Mouse (Mus musculus): ENCODE results near the gene AI481877.
"Not testable (repeated sequence)": the region's sequence is repeated elsewhere in the genome, so short reads cannot be mapped to it uniquely, and the experiment has no call there.

AI481877 gene

DNA sequence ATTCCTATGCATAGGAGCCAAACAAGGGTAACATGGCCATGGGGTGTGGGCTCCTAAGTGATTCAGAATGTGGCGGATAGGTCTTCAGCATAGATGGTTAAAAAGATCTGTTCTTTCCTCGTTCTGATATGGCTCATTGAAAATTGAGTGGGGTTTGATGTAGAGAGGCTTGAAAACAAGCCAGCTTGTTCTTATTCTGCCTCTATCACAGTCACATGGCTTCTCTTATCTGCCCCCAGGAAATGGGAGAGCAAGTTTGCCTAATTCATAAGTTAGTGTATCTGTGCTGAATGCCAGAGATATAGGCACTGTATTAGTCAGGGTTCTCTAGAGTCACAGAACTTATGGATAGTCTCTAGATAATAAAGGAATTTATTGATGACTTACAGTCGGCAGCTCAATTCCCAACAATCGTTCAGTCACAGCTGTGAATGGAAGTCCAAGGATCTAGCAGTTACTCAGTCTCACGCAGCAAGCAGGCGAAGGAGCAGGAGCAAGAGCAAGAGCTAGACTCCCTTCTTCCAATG is at the start of gene AI481877:
TSS of gene AI481877 (minus strand) at position 477 of the 527 bp plus-strand sequence.
- not testable (repeated sequence) for DNase-seq (ENCODE audit: low read depth, low spot score)

DNA sequence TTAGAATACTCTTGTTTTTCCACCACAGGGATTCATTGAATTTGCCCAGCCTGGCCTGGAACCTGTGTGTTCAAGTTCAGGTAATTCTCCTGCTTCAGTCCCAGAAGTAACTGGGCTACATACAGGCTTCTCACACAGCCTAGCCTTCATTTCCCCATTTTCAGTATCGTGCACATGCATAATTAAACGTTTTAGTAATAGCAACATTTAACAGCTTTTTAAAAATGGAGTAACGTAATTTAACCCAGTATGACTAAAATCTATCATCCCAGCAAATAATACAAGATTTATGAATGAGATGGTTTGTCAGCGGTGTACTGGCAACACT is 49.7 kb upstream of the AI481877 start:
- no peak for DNase-seq (ENCODE audit: low read depth, low spot score)

DNA sequence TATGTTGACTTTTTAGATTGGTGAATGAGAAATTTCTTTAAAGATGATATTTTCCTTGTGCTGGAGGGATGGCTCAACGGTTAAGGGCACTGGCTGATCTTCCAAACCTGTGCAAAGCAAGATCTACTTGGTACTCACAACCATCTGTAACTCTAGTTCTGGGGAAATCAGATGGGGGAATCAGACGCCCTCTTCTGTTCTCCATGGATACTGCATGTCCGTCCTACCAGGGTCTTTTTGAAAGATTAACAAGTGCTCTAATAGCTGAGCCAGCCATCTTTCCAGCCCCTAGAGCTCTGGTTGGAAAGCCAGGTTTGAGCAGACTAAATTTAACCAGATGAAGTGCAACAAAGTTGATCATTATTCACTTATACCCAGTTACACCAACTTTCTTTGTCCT is 48.5 kb upstream of the AI481877 start:
- no peak for DNase-seq (ENCODE audit: low read depth, low spot score)

DNA sequence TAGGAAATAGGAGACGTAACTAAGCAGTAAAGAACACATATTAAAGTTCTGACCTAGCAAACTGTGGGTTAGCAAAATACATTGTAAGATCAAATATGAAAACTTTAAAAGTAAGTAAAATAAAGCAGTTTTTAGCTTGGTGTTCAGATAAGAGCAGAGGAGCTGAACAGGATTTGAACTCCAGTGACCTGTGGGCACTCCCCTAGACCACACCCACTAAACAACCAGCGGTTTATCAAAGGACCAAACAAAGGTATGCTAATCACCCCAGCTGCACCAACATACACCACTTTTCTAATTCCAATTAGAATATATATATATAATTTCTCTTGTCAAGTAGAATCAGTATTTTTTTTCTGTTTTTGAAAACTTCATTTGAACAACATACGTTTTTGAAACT is 46.9 kb upstream of the AI481877 start:
- no peak for DNase-seq (ENCODE audit: low read depth, low spot score)

DNA sequence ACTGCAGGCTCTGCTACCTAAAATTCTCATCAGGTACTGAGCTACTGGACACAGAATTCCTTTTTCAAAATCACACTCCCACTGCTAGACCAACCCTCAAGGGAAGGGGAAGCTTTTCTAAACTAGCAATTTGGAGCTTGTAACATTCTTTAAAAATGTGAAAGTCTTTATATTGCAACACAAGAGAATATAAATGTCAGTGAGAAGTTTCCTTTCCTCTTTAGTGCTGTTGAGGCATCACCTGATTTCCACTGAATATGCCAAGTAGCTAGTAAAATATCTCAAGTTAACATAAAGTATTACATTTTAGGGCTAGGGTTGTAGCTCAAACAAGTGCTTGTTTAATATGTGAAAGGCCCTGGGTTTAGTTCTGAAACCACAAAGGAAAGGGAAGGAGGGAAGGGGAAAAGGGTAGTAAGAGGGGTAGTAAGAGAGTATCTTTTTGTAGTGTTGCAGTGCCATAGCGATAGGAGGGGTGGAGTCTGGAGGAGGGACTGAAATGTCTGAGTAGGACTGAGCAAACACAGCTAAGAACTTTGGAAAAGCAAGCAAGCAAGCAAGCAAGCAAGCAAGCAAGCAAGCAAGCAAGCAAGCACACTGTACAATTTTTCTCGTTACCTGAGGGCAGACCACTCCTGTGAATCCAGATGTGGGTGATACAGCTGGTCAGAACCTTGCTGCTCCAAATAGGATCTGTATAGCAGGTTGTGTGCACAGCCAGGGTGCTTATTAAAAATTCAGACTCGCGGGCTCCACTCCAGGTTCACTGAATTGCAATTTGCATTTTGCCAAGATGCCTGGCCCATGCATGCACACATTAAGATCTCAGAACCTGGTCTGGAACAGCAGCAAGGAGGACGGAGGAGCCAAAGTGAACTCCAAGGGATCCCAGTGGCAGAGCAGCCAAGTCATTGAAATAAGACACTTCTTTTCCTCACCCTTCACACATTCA is 42.8 kb upstream of the AI481877 start:
- no peak for DNase-seq (ENCODE audit: low read depth, low spot score)

- no peak for DNase-seq (ENCODE audit: low read depth, low spot score)
Measured at GRCm38 (mm10) chr4:59177566-59177965, 38.8 kb upstream of the AI481877 start.

GRCm38 (mm10) chr4:59175929-59176328 is 37.1 kb upstream of the AI481877 start:
- DNase-seq (ENCODE audit: low read depth, low spot score), result no peak

DNA sequence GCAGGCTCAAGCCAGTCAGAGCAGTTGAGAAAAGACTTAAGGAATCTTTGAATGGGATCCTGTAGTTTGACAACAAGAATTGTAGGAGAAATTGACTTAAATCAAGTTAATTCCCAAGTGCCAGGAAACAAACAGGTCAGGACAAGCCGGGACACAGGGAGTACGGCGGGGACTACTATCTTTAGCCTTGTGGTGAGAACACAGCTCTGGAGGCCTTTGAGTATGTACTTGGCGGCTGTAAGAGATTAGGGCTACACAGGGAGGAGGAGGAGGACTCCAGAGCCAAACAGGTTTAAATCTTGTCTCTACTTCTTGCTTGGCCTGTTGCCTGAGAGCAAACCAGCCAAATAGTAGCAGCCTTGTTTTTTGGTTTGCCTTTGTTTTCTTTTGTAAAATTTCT is 36.2 kb upstream of the AI481877 start:
- no peak for DNase-seq (ENCODE audit: low read depth, low spot score)

GRCm38 (mm10) chr4:59173181-59173922 is 34.6 kb upstream of the AI481877 start:
- DNase-seq (ENCODE audit: low read depth, low spot score), result no peak

DNA sequence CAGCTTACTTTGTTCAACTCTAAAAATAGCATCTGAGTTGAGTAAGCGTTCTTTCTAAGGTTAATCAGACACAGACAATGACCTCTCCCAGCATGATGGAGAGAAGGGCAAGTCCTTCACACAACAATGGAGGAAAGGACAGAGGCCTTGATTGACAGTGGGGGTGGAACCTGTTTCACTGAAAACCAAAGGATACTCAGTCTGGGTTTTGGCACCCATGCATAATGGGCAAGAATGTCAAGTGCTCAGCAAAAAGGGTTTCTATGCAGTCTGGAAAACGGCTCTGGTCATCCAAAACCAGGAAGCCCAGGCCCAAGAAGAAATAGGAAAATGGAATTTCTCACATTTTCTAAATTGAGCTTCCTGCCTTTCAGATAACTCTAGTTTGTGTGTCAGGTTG is 33.8 kb upstream of the AI481877 start:
- no peak for DNase-seq (ENCODE audit: low read depth, low spot score)

DNA sequence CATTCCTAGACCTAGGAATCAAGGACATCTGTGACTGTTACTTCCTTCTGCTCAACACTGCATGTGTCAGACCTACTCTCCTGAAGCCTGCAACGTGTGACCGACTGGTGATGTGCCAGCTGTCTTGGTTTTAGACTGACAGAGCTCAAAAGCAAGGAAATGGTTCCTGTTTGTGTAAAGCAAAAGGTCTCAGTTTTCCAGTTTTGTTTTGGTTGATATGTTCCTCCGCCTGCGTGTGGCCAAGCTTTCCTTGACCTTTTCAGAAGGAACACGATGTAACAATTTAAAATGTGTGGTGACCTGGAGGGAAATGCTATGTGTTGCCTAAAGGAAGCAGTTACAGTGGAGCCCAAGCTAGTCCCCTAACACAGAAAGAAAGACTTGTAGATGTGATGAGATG is 31.2 kb upstream of the AI481877 start:
- DNase-seq (ENCODE audit: low read depth, low spot score), result no peak

GRCm38 (mm10) chr4:59167251-59167847 is 28.6 kb upstream of the AI481877 start:
- DNase-seq (ENCODE audit: low read depth, low spot score), result no peak

GRCm38 (mm10) chr4:59164034-59164433 is 25.3 kb upstream of the AI481877 start:
- DNase-seq (ENCODE audit: low read depth, low spot score), result no peak

GRCm38 (mm10) chr4:59160959-59161670 is 22.3 kb upstream of the AI481877 start:
- DNase-seq (ENCODE audit: low read depth, low spot score), result no peak

- no peak for DNase-seq (ENCODE audit: low read depth, low spot score)
Measured at GRCm38 (mm10) chr4:59160289-59160688, 21.5 kb upstream of the AI481877 start.

- DNase-seq (ENCODE audit: low read depth, low spot score), result no peak
Measured at GRCm38 (mm10) chr4:59157654-59158053, 18.9 kb upstream of the AI481877 start.

- no peak for DNase-seq (ENCODE audit: low read depth, low spot score)
Measured at GRCm38 (mm10) chr4:59156897-59157592, 18.3 kb upstream of the AI481877 start.

- DNase-seq (ENCODE audit: low read depth, low spot score), result no peak
Measured at GRCm38 (mm10) chr4:59151953-59152352, 13.2 kb upstream of the AI481877 start.

DNA sequence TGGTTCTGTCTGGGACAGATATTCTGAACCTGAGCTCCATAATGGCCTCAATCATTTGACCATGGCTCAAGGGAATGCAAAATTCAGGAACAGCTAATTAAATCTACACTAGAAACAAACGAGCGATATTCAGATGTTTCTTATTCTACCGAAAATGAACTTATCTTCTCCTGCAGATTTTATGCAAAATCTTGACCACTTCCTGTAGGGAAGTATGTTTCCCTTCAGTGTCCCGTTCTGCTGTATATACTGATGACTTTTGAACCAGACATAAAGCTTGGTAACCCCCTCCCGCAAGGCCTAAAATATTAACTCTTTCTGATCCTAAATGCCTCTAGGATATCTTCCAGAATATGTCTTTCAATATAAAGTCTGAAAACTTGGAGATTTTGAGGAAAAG is 12.1 kb upstream of the AI481877 start:
- no peak for DNase-seq (ENCODE audit: low read depth, low spot score)

DNA sequence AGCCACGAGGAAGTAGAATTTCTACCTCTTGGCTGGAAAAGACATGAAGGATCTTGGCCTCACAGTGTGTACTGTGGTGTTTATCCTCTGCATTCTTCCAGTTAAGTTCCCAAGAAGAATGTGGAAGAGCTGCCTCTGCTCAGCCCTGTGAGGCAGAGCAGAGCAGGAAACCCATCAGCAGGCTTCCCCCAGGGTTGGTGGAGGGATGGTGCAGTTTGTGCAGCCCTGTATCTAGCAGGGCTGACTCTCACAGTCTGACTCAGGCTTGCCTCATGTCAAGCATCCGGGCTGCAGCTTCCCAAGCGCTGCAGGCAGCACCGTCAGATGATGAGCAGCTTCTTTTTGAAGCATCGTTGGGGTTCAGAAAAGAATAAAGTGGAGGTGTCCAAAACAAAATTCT is 10.3 kb upstream of the AI481877 start:
- DNase-seq (ENCODE audit: low read depth, low spot score), result no peak

- no peak for DNase-seq (ENCODE audit: low read depth, low spot score)
Measured at GRCm38 (mm10) chr4:59128935-59129334, 9.8 kb downstream of the AI481877 start.
